Mouse (Mus musculus) erythroblast, embryonic 14.5 days (primary cell): Measurements from ENCODE around the gene Fam214a.

Experiments
- GATA1 ChIP-seq: IDR thresholded peaks from 2 replicates; pipeline ENCODE4 v1.6.1; 2012; ENCODE audit warnings: low read length, inconsistent platforms, mixed read lengths
- TAL1 ChIP-seq: IDR thresholded peaks from 3 replicates; pipeline ENCODE4 v1.6.1; 2012; ENCODE audit warnings: low read length, inconsistent platforms, mixed read lengths

DNA sequence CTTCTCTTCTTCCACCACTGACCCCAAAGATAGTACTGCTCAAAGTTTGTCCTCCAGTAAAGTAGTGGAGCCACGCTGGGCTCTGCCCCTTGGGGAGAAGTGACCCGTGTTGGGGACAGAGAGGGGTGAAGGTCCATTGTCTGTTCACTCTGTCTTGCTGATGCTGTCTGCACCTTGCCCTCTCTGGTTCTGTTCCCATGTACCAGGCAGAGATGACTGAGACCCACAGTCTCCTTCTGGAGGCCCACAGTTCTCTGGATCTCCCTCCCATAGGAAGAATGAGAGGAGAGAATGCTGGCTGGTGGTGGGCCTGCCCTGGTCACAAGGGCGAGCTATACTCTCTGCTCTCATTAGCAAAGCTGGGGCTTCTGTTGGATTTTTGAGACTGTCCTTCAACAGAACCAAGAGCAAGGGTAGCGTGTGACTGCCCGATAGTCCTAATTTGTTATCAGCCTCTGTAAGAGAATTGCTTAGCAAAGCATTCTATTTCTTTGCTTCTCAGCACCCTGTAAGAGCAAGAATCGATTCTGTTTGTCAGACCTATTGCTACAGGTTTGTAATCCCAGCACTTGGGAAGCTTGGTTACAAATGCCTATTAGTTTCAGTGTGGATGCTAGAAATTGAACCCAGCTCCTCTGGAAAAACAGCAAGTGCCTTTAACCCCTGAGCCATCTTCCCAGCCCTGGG is 29.2 kb upstream of the Fam214a start:
- TF ChIP-seq TAL1 (no peak), GATA1 (no peak)
